Mouse (Mus musculus): ENCODE measurements around the gene Zbtb20. TPM values are rescaled to one million over a fixed set of nuclear protein-coding genes. Genes with fewer than 3 reads are reported as not detected.
A peak's percentile ranks its signal among the peaks of the same experiment; 100 is the strongest.

Zbtb20 gene
- polyA plus RNA-seq, 1 experiment from 2014 or later, result 21.8 TPM

DNA sequence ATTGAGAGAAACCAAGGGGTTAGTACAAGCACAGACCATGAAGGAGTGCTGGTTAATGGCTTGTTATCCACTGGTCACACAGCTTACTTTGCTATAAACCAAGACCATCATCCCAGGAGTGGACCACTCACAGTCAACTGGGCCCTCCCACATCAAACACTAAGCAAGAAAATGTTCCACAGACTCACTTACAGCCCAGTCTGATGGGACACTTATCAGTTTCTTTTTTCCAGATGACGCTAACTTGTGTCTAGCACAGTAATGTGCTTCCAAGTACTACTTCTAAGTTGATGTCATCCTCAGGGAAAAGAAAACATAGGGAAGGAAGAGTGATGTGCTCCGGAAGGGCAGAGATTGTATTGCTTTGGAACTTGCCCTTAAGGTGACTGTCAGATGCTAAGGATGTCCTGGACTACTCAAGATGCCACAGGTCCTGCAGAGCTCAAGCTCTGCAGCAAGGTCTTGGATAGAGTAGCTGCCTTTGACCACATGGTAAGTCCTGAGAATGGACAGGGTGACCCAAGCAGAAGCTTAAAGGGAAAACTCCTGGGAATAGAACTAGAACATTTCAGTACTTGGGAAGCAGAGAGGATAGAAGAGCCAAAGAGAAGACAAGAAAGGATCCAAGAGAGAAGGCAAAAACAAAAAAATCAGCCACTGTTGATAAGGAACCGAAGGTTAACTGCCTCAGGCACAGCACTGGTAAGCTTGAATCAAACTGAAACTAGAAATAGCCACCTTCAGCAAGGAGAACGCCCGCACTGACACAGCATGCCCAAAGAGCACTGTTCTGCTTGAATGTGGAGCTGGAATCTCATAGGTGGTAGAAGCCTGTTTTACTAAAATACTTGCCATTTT lies 556.1 kb downstream of the Zbtb20 start:
- Histone ChIP-seq H3K9me3 (ENCODE audit: control insufficient read depth, low read length) (no peaks in the 10 kb centered on the region), H3K4me3 (ENCODE audit: low read length) (no peak overlapping the region), H3K27ac (ENCODE audit: low read length) (no peak overlapping the region), H3K4me1 (replicated peaks; ENCODE audit: control insufficient read depth, insufficient read depth, low read length) (no peaks in the 10 kb centered on the region), H3K4me2 (ENCODE audit: low read depth, low read length) (no peak overlapping the region), H3K9ac (ENCODE audit: low read length) (no peak overlapping the region), H3K27me3 (ENCODE audit: control insufficient read depth, insufficient read depth, low read depth, low read length) (no peaks in the 10 kb centered on the region), H3K36me3 (ENCODE audit: control insufficient read depth, insufficient read depth, low read length) (no peaks in the 10 kb centered on the region)
- ATAC-seq (ENCODE audit: low read depth), result no peak
- WGBS, result 76% methylated on average over 5 of the region's 5 CpGs

DNA sequence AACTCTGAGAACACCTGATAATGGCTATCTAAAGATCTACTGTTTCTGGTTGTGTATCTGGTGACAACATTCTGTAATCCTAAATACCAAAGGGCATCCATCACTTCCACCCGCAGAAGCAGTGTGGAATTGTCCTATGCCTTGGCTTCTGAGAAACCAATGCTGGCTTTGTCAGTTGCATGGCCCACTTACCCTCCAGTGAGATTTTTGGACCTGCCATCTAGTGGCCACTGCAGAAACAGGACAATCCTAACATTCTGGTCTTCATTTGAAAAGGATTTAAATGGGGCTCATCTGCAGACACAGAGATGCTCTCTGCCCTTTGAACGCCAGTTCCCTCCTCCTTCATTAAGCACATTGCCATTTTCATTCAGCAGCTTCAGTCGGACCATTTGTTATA lies 559.3 kb downstream of the Zbtb20 start:
- no peaks in the 10 kb centered on the region for H3K4me1 ChIP-seq (replicated peaks; ENCODE audit: control insufficient read depth, insufficient read depth, low read length)
- no peak overlapping the region for H3K4me3 ChIP-seq (ENCODE audit: low read length)
- H3K4me2 ChIP-seq (ENCODE audit: low read depth, low read length), result no peak overlapping the region
- H3K27me3 ChIP-seq (ENCODE audit: control insufficient read depth, insufficient read depth, low read depth, low read length), result no peaks in the 10 kb centered on the region
- 51% methylated on average over 3 of the region's 3 CpGs for WGBS
- H3K9me3 ChIP-seq (ENCODE audit: control insufficient read depth, low read length), result no peaks in the 10 kb centered on the region
- no peak overlapping the region for H3K9ac ChIP-seq (ENCODE audit: low read length)
- H3K27ac ChIP-seq (ENCODE audit: low read length), result no peak overlapping the region
- no peak for ATAC-seq (ENCODE audit: low read depth)
- H3K36me3 ChIP-seq (ENCODE audit: control insufficient read depth, insufficient read depth, low read length), result no peaks in the 10 kb centered on the region

DNA sequence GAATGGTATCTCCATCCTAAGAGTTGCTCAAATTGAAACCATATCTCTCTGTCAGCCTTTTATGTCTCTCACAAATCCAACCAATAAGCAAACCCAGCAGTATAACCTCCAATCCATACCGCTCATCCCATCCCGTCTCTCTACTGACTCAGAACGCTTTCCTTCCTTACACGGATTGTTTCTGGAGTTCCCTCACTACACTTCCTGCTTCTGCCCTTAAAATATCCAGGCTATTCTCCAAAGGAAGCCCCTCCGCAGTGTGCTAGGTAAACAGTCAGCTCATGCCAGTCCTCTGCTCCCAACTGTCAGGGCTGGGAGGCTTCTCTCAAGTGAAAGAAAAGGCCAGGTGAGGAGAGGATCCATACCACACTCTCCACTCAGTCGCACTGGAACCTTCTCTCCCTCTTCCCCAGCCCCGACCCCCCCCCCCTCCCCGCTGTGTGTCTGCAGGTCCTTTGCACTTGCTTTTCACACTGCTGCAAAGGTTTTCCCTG lies 563.2 kb downstream of the Zbtb20 start:
- H3K4me2 ChIP-seq (ENCODE audit: low read depth, low read length), result no peak overlapping the region
- H3K27me3 ChIP-seq (ENCODE audit: control insufficient read depth, insufficient read depth, low read depth, low read length), result no peaks in the 10 kb centered on the region
- H3K36me3 ChIP-seq (ENCODE audit: control insufficient read depth, insufficient read depth, low read length), result no peaks in the 10 kb centered on the region
- H3K9ac ChIP-seq (ENCODE audit: low read length), result no peak overlapping the region
- 55% methylated on average over 8 of the region's 8 CpGs for WGBS
- no peaks in the 10 kb centered on the region for H3K9me3 ChIP-seq (ENCODE audit: control insufficient read depth, low read length)
- ATAC-seq (ENCODE audit: low read depth), result peak; percentile 60
- no peaks in the 10 kb centered on the region for H3K4me1 ChIP-seq (replicated peaks; ENCODE audit: control insufficient read depth, insufficient read depth, low read length)
- H3K4me3 ChIP-seq (ENCODE audit: low read length), result no peak overlapping the region
- H3K27ac ChIP-seq (ENCODE audit: low read length), result no peak overlapping the region

- 60% methylated on average over 6 of the region's 6 CpGs for WGBS
Observed at GRCm38 (mm10) chr16:43441392-43441791, 565.7 kb downstream of the Zbtb20 start.

DNA sequence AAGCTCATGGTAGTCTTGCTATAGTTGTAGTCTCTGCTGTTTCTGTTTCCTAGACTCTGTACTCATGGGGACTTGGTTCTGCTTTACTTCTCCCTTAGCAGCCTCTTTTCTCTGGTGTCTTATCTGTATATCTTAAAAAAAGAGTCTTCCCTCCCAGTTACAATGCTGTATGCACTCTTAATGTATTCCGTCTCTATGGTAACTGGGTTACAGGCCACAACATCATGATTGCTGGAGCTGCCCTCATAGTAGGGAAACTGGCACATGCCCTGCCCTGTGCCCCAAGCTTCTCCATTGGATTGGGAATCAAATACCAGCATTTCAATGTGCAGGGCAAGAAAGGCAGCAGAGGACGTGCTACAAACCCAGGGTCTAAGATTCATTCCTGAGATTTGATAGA lies 567.4 kb downstream of the Zbtb20 start:
- no peak overlapping the region for H3K4me3 ChIP-seq (ENCODE audit: low read length)
- no peak overlapping the region for H3K9ac ChIP-seq (ENCODE audit: low read length)
- 85% methylated on average over 2 of the region's 2 CpGs for WGBS
- no peaks in the 10 kb centered on the region for H3K36me3 ChIP-seq (ENCODE audit: control insufficient read depth, insufficient read depth, low read length)
- no peaks in the 10 kb centered on the region for H3K9me3 ChIP-seq (ENCODE audit: control insufficient read depth, low read length)
- H3K27ac ChIP-seq (ENCODE audit: low read length), result no peak overlapping the region
- no peak overlapping the region for H3K4me2 ChIP-seq (ENCODE audit: low read depth, low read length)
- H3K27me3 ChIP-seq (ENCODE audit: control insufficient read depth, insufficient read depth, low read depth, low read length), result no peaks in the 10 kb centered on the region
- no peak for ATAC-seq (ENCODE audit: low read depth)
- H3K4me1 ChIP-seq (replicated peaks; ENCODE audit: control insufficient read depth, insufficient read depth, low read length), result no peaks in the 10 kb centered on the region

More at GRCm38 (mm10) chr16:43441392-43441791, 565.7 kb downstream of the Zbtb20 start:
- Histone ChIP-seq H3K4me1 (replicated peaks; ENCODE audit: control insufficient read depth, insufficient read depth, low read length) (no peaks in the 10 kb centered on the region), H3K36me3 (ENCODE audit: control insufficient read depth, insufficient read depth, low read length) (no peaks in the 10 kb centered on the region), H3K9me3 (ENCODE audit: control insufficient read depth, low read length) (no peaks in the 10 kb centered on the region), H3K27me3 (ENCODE audit: control insufficient read depth, insufficient read depth, low read depth, low read length) (no peaks in the 10 kb centered on the region), H3K4me3 (ENCODE audit: low read length) (no peak overlapping the region), H3K4me2 (ENCODE audit: low read depth, low read length) (no peak overlapping the region), H3K9ac (ENCODE audit: low read length) (no peak overlapping the region), H3K27ac (ENCODE audit: low read length) (no peak overlapping the region)
- ATAC-seq (ENCODE audit: low read depth), result no peak

GRCm38 (mm10) chr16:43448141-43448981 lies 572.7 kb downstream of the Zbtb20 start:
- Histone ChIP-seq H3K4me3 (ENCODE audit: low read length) (no peak overlapping the region), H3K9ac (ENCODE audit: low read length) (no peak overlapping the region), H3K36me3 (ENCODE audit: control insufficient read depth, insufficient read depth, low read length) (no peaks in the 10 kb centered on the region), H3K27me3 (ENCODE audit: control insufficient read depth, insufficient read depth, low read depth, low read length) (no peaks in the 10 kb centered on the region), H3K9me3 (ENCODE audit: control insufficient read depth, low read length) (no peaks in the 10 kb centered on the region), H3K4me2 (ENCODE audit: low read depth, low read length) (no peak overlapping the region), H3K4me1 (replicated peaks; ENCODE audit: control insufficient read depth, insufficient read depth, low read length) (no peaks in the 10 kb centered on the region), H3K27ac (ENCODE audit: low read length) (no peak overlapping the region)
- ATAC-seq (ENCODE audit: low read depth), result no peak
- WGBS, result 84% methylated on average over 5 of the region's 5 CpGs

DNA sequence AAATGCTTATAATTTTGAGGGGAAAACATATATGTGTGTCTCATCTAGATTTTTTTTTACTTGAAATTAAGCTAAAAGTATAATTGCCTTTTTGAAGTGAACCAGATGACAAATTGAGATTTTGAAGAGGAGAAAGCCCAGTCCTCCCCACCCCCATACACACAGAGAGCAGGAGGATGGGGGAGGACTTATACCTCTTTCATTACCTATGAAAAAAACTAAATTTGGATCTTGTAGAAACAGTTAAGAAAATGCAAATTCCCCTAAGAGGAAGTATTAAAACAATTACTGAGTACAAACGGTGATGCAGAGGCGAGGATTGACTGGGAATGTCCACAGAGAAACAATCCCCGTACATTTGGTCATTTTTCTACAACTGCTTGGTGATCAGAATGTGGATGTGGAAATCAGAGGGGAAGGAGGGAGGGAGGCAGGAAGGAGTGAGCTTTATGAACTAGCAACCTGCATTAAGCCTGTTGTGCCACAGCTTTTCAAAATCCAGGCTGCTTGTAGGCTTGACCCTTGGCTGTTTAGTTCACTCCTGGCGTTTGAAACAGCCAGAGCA lies 578.8 kb downstream of the Zbtb20 start:
- no peak for ATAC-seq (ENCODE audit: low read depth)

GRCm38 (mm10) chr16:43456446-43457172 lies 580.9 kb downstream of the Zbtb20 start:
- H3K27me3 ChIP-seq (ENCODE audit: control insufficient read depth, insufficient read depth, low read depth, low read length), result no peaks in the 10 kb centered on the region
- H3K9me3 ChIP-seq (ENCODE audit: control insufficient read depth, low read length), result no peaks in the 10 kb centered on the region
- ATAC-seq (ENCODE audit: low read depth), result no peak
- H3K36me3 ChIP-seq (ENCODE audit: control insufficient read depth, insufficient read depth, low read length), result no peaks in the 10 kb centered on the region
- WGBS, result 53% methylated on average over 8 of the region's 8 CpGs
- H3K4me1 ChIP-seq (replicated peaks; ENCODE audit: control insufficient read depth, insufficient read depth, low read length), result no peaks in the 10 kb centered on the region
- no peak overlapping the region for H3K4me3 ChIP-seq (ENCODE audit: low read length)
- no peak overlapping the region for H3K9ac ChIP-seq (ENCODE audit: low read length)
- H3K27ac ChIP-seq (ENCODE audit: low read length), result no peak overlapping the region
- H3K4me2 ChIP-seq (ENCODE audit: low read depth, low read length), result no peak overlapping the region

More for the DNA sequence above, 578.8 kb downstream of the Zbtb20 start:
- no peak overlapping the region for H3K27ac ChIP-seq (ENCODE audit: low read length)
- H3K9ac ChIP-seq (ENCODE audit: low read length), result no peak overlapping the region
- no peaks in the 10 kb centered on the region for H3K9me3 ChIP-seq (ENCODE audit: control insufficient read depth, low read length)
- H3K27me3 ChIP-seq (ENCODE audit: control insufficient read depth, insufficient read depth, low read depth, low read length), result no peaks in the 10 kb centered on the region
- H3K4me1 ChIP-seq (replicated peaks; ENCODE audit: control insufficient read depth, insufficient read depth, low read length), result no peaks in the 10 kb centered on the region
- H3K36me3 ChIP-seq (ENCODE audit: control insufficient read depth, insufficient read depth, low read length), result no peaks in the 10 kb centered on the region
- no peak overlapping the region for H3K4me3 ChIP-seq (ENCODE audit: low read length)
- H3K4me2 ChIP-seq (ENCODE audit: low read depth, low read length), result no peak overlapping the region
- WGBS, result 52% methylated on average over 4 of the region's 4 CpGs

Data from lung, embryonic 16.5 days (tissue).